Mouse (Mus musculus) spleen, postnatal 14 days (tissue): Measurements from ENCODE around the gene Hps6.
"Not testable (repeated sequence)": the region's sequence is repeated elsewhere in the genome, so short reads cannot be mapped to it uniquely, and the experiment has no call there.

Experiments
- DNase-seq, 2 experiments: peaks; one replicate each; pipeline ENCODE4 v3.0.0; 2021 to 2022; ENCODE audit warnings: low spot score in 2 of 2

The Hps6 gene

DNA sequence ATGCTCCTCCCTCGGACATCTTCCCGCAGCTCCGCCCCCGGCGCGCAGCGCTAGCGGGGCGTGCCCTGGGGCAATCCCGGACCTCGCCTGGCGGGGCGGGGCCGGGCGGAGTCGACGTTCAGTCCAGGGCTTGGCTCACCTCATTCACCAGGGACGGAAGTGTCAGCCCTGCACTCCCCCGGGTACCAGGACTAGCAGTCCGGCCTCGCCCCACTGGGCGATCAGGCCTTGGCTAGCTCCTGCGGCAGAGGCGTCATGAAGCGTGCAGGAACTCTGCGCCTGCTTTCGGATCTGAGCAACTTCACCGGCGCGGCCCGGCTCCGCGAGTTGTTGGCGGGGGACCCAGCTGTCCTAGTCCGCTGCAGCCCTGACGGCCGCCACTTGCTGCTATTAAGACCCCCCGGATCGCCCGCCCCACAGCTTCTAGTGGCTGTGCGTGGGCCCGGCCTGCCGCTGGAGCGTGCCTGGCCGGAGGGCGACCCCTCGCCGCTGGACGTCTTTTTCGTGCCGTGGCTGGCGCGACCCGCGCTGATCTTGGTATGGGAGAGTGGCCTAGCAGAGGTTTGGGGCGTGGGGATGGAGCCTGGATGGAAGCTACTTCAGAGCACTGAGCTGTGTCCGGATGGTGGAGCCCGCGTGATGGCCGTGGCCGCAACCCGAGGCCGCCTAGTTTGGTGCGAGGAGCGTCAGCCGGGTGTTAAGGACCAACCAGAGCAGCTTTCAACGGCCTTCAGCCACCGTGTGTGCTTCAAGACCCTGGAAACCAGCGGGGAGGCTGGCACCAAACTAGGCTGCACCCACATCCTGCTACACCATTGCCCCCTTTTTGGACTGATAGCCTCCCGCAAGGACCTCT lies at the start of gene Hps6:
Gene Hps6, plus strand, starts transcription at position 138 of the 856 bp plus-strand sequence.
- DNase-seq = peak; percentile 76

- no peak for DNase-seq
These were observed 46.6 kb upstream of the Hps6 start for GRCm38 (mm10) chr19:45956736-45957135.

DNA sequence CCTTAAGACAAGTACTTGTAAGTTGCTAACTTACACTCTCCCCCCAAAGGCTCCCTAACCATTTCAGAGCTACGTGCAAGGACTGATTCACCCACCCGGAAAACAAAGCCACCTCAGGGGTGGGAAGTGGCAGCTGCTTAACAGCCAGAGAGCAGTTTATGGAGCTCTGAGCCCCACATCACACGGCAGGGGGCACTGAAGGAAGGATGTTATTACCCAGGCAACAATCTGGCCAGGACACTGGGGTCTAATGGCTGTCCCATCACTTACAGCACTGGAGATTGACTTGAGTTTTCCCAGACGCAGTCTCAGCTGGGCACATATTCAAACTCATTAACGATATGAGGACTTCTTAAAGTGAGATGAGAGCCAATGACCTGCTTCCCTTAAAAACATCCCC lies 42.5 kb upstream of the Hps6 start:
- DNase-seq = no peak

- DNase-seq = no peak
These were observed 18.9 kb upstream of the Hps6 start for GRCm38 (mm10) chr19:45984379-45984778.

DNA sequence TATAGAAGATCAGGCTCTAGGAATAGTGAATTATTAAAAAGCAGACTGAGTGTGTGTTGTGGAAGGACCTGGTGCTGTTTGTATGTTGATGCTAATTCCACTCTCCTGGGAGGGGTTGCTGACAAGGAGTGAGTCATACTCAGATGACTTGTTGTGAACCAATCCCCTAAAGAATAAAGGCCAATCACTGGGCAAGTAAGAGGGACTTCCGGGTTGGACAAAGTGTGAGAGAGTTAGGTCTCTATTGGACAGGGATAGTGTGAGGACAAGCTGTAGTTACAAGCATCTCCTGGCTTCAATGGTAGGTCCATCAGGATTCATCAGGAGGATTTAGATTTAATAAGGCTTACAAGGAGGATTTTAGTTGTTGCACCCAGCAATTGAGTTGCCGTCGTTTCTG lies 15.1 kb upstream of the Hps6 start:
- DNase-seq = no peak

DNA sequence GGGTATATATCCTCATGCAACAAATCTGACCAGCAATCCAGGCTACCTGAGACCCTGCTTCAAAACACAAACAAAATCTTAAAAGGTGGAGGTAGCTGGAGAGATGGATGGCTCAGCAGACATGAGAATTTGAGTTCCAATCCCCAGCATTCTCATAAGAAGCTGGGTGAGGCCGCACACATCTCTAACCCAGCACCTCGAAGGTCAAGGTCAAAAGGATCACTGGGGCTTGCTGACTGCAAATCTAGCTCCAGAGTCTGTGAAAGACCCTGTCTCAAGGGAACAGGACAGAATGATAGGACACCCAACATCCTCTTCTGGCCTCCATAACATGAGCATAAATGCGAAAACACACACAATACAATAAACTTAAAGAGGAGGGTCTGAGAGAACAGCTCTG lies 12.1 kb upstream of the Hps6 start:
- no peak for DNase-seq

GRCm38 (mm10) chr19:45993441-45993840 lies 9.9 kb upstream of the Hps6 start:
- not testable (repeated sequence) for DNase-seq

DNA sequence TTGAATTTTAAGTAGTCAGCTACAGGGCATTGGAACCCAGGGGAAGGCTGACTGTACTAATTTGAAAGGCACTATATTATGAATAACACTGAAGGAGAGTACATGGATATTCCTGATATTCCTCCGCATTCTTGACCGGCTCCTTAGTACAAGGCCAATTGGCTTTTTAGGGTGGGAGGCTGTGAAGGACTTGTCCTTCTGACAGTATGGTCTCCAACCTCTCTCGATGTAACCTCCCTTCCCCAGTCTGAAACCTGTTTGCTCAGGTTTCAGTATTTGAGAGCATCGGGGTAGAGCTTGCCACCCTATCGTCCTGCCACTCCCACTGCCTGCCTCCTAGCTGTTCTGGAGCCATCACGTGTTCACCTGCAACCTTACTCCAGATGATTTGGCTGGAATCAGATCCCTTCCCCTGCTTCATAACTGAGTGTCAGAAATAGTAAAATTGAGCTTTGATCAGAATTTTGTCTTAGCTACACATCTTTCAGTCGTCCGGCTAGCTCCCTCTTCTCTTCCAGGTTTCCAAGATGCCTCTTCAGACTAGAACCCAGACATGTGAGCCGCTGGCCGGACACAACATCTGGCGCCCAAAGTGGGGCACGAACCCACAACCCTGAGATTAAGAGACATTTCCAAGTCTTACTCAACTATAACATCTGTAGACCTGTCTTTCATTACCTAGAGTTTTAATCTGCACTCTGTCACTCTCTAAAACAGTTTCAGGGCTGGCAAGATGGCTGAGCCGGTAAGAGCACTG lies 9.1 kb upstream of the Hps6 start:
- no peak for DNase-seq

DNA sequence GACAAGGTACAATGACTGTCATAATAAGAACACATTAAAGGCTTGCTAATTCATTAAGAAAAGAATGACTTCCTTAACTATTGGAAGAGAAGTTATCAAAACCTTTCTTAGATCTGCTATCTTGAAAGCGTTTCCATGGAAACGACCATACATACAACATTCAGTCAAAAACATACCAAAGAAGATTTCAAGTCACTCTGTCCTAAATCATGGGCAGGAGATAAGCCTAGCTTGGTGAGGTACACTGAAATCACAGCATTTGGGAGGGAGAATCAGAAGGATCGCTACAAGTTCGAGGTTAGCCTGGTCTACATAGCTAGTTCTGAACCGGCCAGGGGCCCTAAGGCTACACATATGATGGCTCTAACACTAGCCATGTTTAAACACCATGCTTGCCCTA lies 5.9 kb upstream of the Hps6 start:
- no peak for DNase-seq

- peak; percentile 82 to 87 for DNase-seq
These were observed 5.3 kb upstream of the Hps6 start, which contains the start of gene Armh3 for GRCm38 (mm10) chr19:45997785-45998693. TSS of gene Armh3 (minus strand) at chr19:45998488.

- DNase-seq = no peak
These were observed 4.6 kb upstream of the Hps6 start for GRCm38 (mm10) chr19:45998694-45999217.

DNA sequence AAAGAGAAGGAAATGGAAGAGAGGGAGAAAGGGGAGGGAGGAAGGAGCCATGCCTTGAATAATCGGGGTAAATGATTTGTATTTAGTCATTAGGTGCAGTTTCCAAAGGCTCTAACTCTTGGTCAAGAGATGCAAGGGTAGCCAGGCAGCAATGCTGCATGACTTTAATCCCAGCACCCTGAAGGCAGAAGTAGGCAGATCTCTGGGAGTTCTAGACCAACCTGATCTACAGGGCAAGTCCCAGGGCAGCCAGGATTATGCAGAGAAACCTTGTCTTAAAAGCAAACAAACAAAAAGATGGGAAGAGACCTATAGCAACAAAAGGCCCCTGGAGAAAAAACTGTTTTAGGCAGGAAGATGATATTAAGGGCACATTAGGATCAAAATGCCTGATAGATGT lies 3.9 kb upstream of the Hps6 start:
- no peak for DNase-seq

DNA sequence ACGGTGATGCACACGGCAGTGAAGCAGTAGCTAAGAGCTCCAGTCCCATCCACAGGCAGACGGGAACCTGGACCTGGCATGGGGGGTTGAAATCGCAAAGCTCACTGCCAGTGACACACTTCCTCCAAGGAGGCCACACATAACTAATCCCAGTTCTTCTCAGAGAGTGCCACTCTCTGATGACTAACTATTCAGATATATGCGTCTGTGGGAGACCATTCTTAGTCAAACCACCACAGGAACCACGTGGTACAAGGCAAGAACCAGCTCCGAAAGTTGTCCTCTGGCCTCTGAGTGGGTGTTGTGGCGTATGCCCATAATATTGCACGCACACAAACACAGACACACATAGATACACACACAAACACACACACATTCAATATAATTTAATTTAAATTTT lies 1.0 kb upstream of the Hps6 start:
- DNase-seq = no peak

- no peak for DNase-seq
These were observed 1.6 kb downstream of the Hps6 start for GRCm38 (mm10) chr19:46004814-46005466.

- DNase-seq = no peak
These were observed 2.4 kb downstream of the Hps6 start for GRCm38 (mm10) chr19:46005680-46006079.

GRCm38 (mm10) chr19:46014572-46015178 lies 11.4 kb downstream of the Hps6 start:
- DNase-seq = peak; percentile 66 to 79

DNA sequence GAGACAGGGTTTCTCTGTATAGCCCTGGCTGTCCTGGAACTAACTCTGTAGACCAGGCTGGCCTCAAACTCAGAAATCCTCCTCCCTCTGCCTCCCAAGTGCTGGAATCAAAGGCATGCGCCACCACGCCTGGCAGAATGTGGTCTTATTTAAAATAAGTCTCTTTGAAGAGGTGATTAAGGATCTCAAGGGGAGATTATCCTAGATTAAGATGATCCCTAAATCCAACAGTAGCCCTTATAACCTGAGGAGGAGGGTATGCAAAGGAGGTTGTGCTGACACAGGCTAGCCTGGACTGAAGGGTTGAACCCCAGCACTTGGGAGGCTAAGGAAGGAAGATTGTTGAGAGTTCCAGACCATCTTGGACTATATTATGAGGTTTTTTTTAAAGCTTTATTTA lies 12.7 kb downstream of the Hps6 start:
- no peak for DNase-seq

DNA sequence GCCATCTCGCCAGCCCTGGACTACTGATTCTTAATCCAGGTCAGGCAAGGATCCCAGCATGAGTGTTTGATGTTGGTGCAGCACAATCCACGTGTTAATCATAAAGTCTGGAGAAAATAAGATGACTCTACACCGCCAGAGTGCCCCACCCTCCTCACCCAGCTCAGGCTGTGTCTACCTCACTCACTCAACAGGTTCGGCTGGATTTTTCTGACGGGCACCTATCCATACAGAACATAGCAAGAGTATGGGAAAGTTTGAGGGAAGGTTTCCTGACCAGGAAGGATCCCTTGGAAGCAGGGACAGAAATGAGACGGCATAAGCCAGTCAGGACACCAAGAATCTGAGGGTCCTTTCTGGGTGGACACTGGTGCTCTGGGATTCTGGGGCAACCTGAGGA lies 21.7 kb downstream of the Hps6 start:
- DNase-seq = no peak

DNA sequence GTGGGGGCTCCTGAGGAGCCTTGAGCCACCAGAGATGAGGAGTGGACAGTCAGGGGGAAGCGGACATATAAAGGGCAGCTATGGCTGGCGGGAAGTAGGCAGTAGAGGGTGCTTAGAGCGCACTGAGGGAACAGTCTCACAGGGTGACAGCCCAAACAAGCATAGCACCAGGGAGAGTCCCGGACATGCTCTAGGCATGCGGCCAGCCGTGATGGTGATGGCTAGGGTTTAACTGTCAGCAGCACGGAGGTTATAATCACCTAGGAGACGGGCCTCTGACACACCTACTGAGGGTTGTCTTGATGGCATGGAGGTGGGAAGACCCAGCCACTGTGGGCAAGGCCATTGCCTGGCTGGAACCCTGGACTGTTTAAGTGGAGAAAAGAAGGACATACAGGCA lies 23.3 kb downstream of the Hps6 start:
- no peak for DNase-seq

DNA sequence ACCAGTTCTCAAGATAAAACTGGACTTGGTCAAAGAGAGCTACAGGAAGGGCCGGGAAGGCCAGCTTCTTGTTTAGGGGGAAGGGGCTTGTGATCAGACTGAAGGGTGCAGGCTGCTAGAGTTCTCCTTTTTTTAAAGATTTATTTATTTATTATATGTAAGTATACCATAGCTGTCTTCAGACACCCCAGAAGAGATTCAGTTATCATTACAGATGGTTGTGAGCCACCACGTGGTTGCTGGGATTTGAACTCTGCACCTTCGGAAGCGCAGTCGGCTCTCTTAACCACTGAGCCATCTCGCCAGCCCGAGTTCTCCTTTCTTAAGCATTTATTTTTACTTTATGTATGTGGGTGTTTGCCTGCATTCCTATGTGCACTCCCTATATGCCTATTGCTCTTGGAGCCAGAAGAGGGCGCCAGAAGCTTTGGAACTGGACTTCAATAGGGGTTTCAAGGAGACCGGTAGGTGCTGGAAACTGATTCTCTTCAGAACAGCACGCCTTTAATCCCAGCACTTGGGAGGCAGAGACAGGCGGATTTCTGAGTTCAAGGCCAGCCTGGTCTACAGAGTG lies 25.5 kb downstream of the Hps6 start:
- no peak for DNase-seq
